Mouse (Mus musculus): ENCODE data around the gene Dpm3. TPM values are rescaled to one million over a fixed set of nuclear protein-coding genes. Genes with fewer than 3 reads are reported as not detected.
A peak's percentile ranks its signal among the peaks of the same experiment; 100 is the strongest.

The Dpm3 gene
- total RNA-seq, 2 experiments from 2014 or later: 51.2 to 61.0 TPM

DNA sequence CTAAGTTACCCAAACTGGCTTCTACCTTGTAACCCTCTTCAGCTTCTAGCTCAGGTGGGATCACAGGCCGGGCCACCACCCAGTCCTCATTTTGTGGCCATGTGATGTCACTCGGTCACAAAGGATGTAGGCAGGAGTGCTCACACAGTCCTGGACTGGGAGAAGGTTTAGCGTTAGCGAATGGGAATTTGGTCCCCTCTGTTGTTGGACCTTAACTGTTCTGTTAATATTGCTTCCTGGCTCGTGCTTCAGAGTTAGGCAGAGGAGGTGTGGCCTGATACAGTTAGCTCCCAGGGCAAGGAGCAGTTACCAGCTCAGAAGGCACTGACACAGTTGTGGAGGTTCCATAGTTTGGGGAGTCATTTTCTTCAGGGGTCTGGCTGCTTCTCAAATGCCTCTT lies 35.0 kb downstream of the Dpm3 start:
- TF ChIP-seq CTCF (conservative IDR thresholded peaks at IDR 0.05): no peak
- no peak for DNase-seq (ENCODE audit: low spot score in 2 of 2)
- Histone ChIP-seq H3K4me3 (no peak overlapping the region), H3K27ac (no peak overlapping the region)

DNA sequence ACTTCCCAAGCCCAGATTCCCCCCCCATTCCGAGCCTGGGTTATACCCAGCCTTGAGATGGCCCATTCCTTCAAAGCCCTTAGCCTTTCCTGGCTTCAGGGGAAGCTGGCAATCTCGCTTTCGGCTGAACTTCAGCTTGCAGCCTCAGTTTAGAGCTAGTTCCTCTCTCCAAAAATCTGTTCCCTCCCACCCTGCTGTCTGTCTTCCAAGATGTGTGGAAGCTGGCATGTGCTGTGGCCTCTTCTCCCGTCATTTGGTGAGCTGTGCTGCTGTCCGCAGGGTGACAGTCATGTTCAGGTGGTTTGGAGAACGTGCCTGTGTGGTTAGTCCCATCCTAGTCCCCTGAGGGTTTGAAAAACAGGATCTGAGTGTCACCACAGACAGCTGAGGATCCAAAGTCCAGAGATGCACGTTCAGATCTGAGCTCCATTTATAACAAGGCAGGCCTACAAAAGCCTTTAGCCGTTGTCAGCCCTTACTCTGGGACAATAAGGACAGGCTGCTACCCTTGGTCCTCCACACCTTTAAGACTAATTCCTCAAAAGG lies 36.6 kb downstream of the Dpm3 start:
- Histone ChIP-seq H3K27ac (peak overlapping the region; percentile 87), H3K4me3 (no peak overlapping the region)
- DNase-seq (ENCODE audit: low spot score in 2 of 2): peak in 1 of 2 experiments; percentile 41
- TF ChIP-seq CTCF (conservative IDR thresholded peaks at IDR 0.05): no peak

GRCm38 (mm10) chr3:89296761-89297396 lies 37.7 kb downstream of the Dpm3 start:
- peak overlapping the region; percentile 87 for H3K27ac ChIP-seq
- no peak for TF ChIP-seq CTCF (conservative IDR thresholded peaks at IDR 0.05)
- DNase-seq (ENCODE audit: low spot score in 2 of 2): no peak

DNA sequence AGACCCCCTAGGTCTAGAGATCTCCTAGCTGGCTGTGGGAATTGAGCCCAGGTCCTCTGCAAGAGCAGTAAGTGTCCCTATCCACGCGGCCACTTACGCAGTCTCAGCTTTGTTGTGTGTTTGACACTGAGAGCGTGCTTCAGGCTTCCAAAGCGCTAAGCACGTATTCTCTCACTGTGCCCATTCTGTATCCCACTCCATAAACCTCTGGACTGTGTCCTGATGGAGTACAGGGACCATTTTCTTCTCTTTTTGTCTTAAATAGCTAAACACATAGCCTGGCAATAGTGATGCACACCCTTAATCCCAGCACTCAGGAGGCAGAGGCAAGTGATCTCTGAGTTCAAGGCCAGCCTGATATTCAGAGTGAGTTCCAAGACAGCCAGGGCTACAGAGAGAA lies 39.8 kb downstream of the Dpm3 start:
- DNase-seq (ENCODE audit: low spot score in 2 of 2): no peak
- no peak for TF ChIP-seq CTCF (conservative IDR thresholded peaks at IDR 0.05)
- Histone ChIP-seq H3K4me3 (no peak overlapping the region), H3K27ac (no peak overlapping the region)

More at GRCm38 (mm10) chr3:89296761-89297396, 37.7 kb downstream of the Dpm3 start:
- H3K4me3 ChIP-seq: no peak overlapping the region

GRCm38 (mm10) chr3:89299499-89299898 lies 40.3 kb downstream of the Dpm3 start:
- peak overlapping the region; percentile 46 for H3K4me3 ChIP-seq
- DNase-seq (ENCODE audit: low spot score in 2 of 2): no peak

DNA sequence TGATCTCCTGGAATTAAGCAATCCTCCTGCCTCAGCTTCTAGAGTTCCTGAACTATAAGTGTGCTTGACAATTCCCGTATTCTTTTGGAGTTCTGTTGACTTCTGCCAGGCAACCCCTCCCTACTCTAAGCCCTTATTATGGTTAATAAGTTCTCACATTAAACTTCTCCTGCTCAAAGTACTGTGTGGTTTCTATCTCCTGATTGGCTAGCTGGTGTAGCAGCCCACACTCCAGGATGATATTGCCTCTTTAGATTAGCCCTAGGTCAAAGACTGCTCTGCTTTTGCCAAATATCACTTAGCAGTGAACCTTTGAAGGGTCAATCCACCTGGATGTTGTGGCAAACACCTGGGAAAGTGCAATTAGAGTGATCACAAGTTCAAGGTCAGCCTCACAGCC lies 40.9 kb downstream of the Dpm3 start:
- 0 out of 2 replicates have a peak overlapping the region, but pooled peaks have one; percentile 43 for H3K27ac ChIP-seq
- peak overlapping the region; percentile 46; the same call in 1 of the 2 replicates for H3K4me3 ChIP-seq
- DNase-seq (ENCODE audit: low spot score in 2 of 2): no peak
- TF ChIP-seq CTCF (conservative IDR thresholded peaks at IDR 0.05): no peak

More at GRCm38 (mm10) chr3:89299499-89299898, 40.3 kb downstream of the Dpm3 start:
- H3K27ac ChIP-seq: peak overlapping the region; percentile 43; the same call in 1 of the 2 replicates
- peak; percentile 50 for TF ChIP-seq CTCF (conservative IDR thresholded peaks at IDR 0.05)

DNA sequence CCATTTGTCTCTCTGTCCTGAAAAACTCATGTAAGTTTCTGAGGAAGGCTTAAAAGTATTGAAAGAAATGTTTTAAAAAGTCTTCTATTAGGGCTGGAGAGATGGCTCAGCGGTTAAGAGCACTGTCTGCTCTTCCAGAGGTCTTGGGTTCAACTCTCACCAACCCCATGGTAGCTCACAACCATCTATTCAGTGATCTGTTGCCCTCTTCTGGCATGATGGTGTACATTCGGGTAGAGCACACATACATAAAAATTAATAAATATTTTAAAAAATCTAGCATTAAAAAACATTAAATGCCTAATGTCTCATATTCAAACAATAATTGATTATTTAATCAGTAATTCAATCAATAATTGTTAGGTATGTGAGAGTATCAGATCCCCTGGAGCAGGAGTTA lies 41.4 kb downstream of the Dpm3 start:
- peak; percentile 59 for TF ChIP-seq CTCF (conservative IDR thresholded peaks at IDR 0.05)
- H3K27ac ChIP-seq: no peak overlapping the region
- H3K4me3 ChIP-seq: no peak overlapping the region
- no peak for DNase-seq (ENCODE audit: low spot score in 2 of 2)

- no peak for DNase-seq (ENCODE audit: low spot score in 2 of 2)
- Histone ChIP-seq H3K4me3 (no peak overlapping the region), H3K27ac (no peak overlapping the region)
- TF ChIP-seq CTCF (conservative IDR thresholded peaks at IDR 0.05): no peak
These were observed 45.3 kb downstream of the Dpm3 start for GRCm38 (mm10) chr3:89304440-89304839.

DNA sequence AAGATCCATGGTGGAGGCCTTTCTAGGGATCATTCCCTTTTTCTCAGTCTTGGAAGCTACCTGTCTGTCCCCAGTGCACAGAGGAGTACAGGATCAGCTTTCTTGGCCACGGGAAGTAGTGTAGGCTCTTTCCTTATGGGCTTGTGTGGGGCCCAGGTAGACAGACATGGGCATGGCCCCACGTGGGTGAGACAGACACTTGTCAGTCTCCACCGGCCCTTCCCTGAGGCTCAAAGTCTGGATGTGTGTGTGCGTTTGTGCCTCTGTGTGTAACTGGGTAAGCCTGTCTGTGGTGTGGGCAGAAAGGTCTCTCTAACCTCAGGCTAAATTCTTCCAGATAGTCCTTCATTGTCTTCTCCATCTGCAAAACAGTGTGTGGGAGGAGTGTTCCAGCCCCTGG lies 45.9 kb downstream of the Dpm3 start:
- TF ChIP-seq CTCF (conservative IDR thresholded peaks at IDR 0.05): no peak
- H3K4me3 ChIP-seq: no peak overlapping the region
- no peak for DNase-seq (ENCODE audit: low spot score in 2 of 2)

GRCm38 (mm10) chr3:89305551-89306325 lies 46.6 kb downstream of the Dpm3 start:
- DNase-seq (ENCODE audit: low spot score in 2 of 2): no peak
- TF ChIP-seq CTCF (conservative IDR thresholded peaks at IDR 0.05): no peak

More for the DNA sequence above, 45.9 kb downstream of the Dpm3 start:
- no peak overlapping the region for H3K27ac ChIP-seq

DNA sequence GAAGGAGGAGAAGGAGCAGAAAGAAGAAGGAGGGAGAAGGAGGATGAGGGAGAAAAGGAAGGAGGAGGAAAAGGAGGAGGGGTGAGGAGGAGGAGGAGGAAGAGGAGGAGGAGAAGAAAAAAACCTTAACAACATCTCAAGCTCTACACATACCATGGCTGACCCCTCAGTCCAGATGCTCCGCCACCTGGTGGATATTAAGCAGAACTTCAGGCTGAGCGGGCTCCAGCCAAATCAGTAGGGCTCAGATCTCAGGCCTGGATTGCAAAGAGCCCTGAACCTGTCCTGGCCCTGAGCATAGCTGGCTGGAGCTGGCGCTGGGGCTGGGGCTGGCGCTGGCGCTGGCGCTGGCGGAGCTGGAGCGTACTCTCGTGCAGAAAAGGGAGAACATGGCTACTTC lies 48.9 kb downstream of the Dpm3 start:
- DNase-seq (ENCODE audit: low spot score in 2 of 2): peak in 1 of 2 experiments; percentile 70
- no peak overlapping the region for H3K27ac ChIP-seq
- peak; percentile 85 for TF ChIP-seq CTCF (conservative IDR thresholded peaks at IDR 0.05)

More at GRCm38 (mm10) chr3:89305551-89306325, 46.6 kb downstream of the Dpm3 start:
- no peak overlapping the region for H3K27ac ChIP-seq
- H3K4me3 ChIP-seq: no peak overlapping the region

DNA sequence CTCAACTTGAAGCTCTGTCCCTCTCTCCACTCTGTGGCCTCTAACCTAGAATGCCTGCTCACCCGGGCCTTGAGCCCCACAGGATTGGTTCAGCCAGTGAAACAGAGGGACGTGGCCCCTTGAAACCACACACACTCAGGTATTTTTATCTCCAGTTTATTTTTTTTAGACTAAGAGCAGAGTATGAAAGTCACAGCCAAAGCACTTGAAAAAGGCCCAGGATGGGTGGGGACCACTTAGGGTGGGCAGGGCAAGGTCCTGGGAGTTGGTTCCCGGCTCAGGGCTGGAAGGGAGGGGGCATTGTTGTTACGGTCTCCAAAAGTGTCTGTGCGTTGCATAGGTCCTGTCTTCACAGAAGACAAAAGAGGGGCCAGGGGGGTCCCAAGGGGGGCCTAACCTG lies 55.2 kb downstream of the Dpm3 start:
- TF ChIP-seq CTCF (conservative IDR thresholded peaks at IDR 0.05): no peak
- H3K27ac ChIP-seq: peak overlapping the region; percentile 82
- DNase-seq (ENCODE audit: low spot score in 2 of 2): no peak
- no peak overlapping the region for H3K4me3 ChIP-seq

More for the DNA sequence above, 48.9 kb downstream of the Dpm3 start:
- H3K4me3 ChIP-seq: no peak overlapping the region

DNA sequence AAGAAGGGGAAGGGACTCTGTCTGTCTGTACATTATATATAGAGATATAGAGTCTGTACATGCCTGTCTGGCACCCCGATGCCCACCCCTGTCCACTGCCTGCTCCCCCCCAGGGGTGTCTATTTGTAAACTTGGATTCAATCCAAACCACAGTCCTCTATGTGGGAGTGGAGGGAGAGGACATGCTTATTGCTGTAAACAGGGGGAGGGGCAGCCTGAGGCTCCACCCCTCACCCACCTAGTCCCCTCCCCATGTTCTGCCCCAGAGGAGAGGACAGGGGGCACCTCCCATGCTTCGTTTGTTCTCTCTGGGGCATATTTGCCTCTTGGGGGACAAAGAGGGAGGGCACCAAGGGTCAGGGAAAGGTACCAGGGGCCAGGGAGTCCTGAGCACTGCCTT lies 55.6 kb downstream of the Dpm3 start:
- TF ChIP-seq CTCF (conservative IDR thresholded peaks at IDR 0.05): no peak
- Histone ChIP-seq H3K4me3 (peak overlapping the region; percentile 37), H3K27ac (peak overlapping the region; percentile 82)
- no peak for DNase-seq (ENCODE audit: low spot score in 2 of 2)
